Mouse (Mus musculus) monocyte, adult 59 days (primary cell): ENCODE results near the gene Olfr371. TPM values are rescaled to one million over a fixed set of nuclear protein-coding genes. Genes with fewer than 3 reads are reported as not detected.

Experiments used
- total RNA-seq, 2 experiments: library from RNA; stranded (reverse); gene quantifications; one replicate each; pipeline ENCODE4 v1.2.4; 2023

The Olfr371 gene
- not detected for total RNA-seq

GRCm38 (mm10) chr8:85225688-85226087, at the start of gene Olfr371:
Olfr371 (plus strand) TSS chr8:85225988.

Other genes starting within 250 kb of the Olfr371 start
- gene Junb, start 247.3 kb upstream of the Olfr371 start, total RNA-seq = 1,000 to 10,000 TPM; 1,590 to 1,695 TPM
- 1 to 10 TPM; 2.8 to 3.2 TPM for gene Hook2, start 235.4 kb upstream of the Olfr371 start, total RNA-seq
- not detected for gene Best2, start 211.5 kb upstream of the Olfr371 start, total RNA-seq
- gene Asna1, start 200.7 kb upstream of the Olfr371 start, total RNA-seq = 10 to 100 TPM; 65.2 to 76.3 TPM
- gene Trir, start 199.2 kb upstream of the Olfr371 start, total RNA-seq = 100 to 1,000 TPM; 154 to 166 TPM
- 10 to 100 TPM; 37.3 to 54.7 TPM for gene Tnpo2, start 189.1 kb upstream of the Olfr371 start, total RNA-seq
- 1 to 10 TPM; 4.2 to 6.3 TPM for gene Fbxw9, start 165.9 kb upstream of the Olfr371 start, total RNA-seq
- gene Gm5741, start 158.0 kb upstream of the Olfr371 start, total RNA-seq = not detected
- gene Dhps, start 154.2 kb upstream of the Olfr371 start, total RNA-seq = 10 to 100 TPM; 55.7 to 74.6 TPM
- 10 to 100 TPM; 53.5 to 54.8 TPM for gene Wdr83os, start 145.2 kb upstream of the Olfr371 start, total RNA-seq
- gene Wdr83, start 144.7 kb upstream of the Olfr371 start, total RNA-seq = 10 to 100 TPM in 1 of 2 experiments, 1 to 10 TPM in 1; 8.9 to 14.2 TPM
- 100 to 1,000 TPM; 386 to 392 TPM for gene Man2b1, start 142.7 kb upstream of the Olfr371 start, total RNA-seq
- gene Zfp791, start 102.9 kb upstream of the Olfr371 start, total RNA-seq = 1 to 10 TPM in 1 of 2 experiments, under 1 TPM in 1; 0.39 to 1.0 TPM
- not detected for gene Cks1brt, start 74.1 kb upstream of the Olfr371 start, total RNA-seq
- gene Orc6, start 73.6 kb downstream of the Olfr371 start, total RNA-seq = 10 to 100 TPM; 15.1 to 16.6 TPM
- 10 to 100 TPM; 91.7 to 93.7 TPM for gene Vps35, start 73.8 kb downstream of the Olfr371 start, total RNA-seq
- under 1 TPM in 1 of 2 experiments, not detected in 1; 0.16 TPM for gene Mylk3, start 160.4 kb downstream of the Olfr371 start, total RNA-seq
- 10 to 100 TPM in 1 of 2 experiments, 1 to 10 TPM in 1; 8.0 to 23.9 TPM for gene 4921524J17Rik, start 206.8 kb downstream of the Olfr371 start, total RNA-seq